Mouse (Mus musculus): ENCODE measurements around the gene Atp5mpl.

DNA sequence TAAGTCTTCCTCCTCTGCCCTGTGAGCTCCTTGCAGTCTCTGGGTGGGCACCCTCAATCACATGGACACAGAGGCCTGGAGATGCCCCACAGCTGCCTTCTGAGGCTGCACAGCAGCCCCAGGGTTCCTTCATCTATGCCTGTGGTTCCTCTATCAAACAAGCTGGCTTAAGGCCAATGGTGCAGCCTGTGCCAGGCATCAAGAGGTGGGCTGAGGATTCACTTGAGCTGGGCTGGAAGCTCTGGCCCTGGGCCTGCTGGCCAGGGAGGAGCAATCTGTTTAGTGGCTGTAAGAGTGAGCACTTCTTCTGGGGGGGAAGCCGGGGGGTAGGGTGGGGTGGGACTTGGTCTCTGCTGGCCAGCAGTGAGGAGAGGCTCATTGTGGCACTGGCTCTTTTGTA, 39.4 kb downstream of the Atp5mpl start:
- TF ChIP-seq POLR2A (IDR thresholded peaks at IDR 0.05; ENCODE audit: borderline replicate concordance, insufficient read depth, low read length), result no peak
- no peak for TF ChIP-seq CTCF (IDR thresholded peaks at IDR 0.05; ENCODE audit: borderline replicate concordance, insufficient read depth, low read depth, low read length)
